Mouse (Mus musculus) right cerebral cortex, postnatal 10 days (tissue): ENCODE results near the gene Cobll1.
"Not testable (repeated sequence)": the region's sequence is repeated elsewhere in the genome, so short reads cannot be mapped to it uniquely, and the experiment has no call there.

ENCODE experiments used
- DNase-seq, 2 experiments: peaks; one replicate each; pipeline ENCODE4 v3.0.0; 2021; ENCODE audit warnings: low spot score in 2 of 2

The Cobll1 gene

DNA sequence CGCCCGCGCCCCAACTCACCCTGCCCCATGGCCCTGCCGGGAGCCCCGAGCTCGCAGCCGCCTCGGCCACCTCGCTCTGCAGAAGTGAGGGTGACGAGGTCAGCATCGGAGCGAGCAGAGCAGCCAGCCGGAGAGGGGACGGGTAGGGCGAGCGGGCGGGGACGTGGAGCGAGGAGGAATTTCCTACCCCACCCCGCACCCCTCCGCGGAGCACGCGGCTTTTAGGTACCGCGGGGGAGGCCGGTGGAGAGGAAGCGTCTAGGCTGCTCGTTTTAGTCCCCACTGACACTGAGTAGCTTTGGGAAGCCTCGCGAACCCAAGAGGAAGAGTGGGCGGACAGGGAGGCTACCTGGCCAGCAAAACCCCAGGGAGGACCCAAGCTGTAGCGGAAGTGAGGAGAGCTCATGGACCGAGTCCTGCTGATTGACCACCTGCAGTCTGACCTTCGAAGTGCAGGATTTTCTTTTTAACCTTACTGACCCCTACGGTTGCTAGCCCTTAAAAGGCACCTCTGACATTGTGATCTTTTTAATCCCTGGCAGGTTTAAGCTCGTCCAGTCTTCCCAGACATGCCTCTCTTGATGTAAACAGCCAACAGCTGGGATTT, at the start of gene Cobll1:
Cobll1 (minus strand) TSS at position 440 of the 607 bp plus-strand sequence.
- peak in 1 of 2 experiments; percentile 26 for DNase-seq

DNA sequence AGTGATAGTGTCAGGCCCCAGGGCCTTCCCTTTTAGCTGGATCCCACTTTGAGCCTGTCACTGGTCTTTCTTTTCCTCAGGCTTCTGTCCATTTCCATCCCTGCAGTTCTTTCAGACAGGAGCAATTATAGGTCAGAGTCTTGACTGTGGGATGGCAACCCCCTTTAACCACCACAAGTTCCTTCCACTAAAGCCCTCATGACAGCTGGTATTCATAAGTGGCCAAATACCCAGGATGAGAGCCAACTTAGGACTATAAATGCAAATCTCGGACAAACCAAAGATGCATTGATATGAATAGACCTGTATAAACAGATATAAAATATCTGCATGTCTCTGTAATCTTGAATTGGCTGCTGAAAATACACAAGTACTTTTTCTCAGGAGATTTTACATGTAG, 49.5 kb upstream of the Cobll1 start:
- DNase-seq: no peak

DNA sequence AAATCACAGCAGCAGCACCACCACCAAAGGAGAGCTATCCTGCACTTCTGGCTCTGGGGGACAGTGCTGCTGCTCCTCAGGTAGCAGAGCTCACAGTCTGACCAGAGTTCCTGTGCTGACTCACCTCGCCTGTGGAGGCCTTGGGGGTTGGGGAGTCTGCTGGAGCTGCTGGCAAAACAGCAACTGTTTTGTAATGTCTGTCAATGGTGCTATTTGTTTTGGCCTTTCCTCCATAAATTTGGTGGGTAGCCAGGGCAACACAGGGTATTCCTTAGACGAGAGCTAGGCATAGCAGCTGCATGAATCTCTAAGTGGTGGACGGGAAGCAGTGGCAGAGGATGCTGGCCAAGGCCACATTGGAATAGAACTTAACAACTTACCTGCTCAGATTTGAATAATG, 46.2 kb upstream of the Cobll1 start:
- peak; percentile 40 to 48 for DNase-seq

DNA sequence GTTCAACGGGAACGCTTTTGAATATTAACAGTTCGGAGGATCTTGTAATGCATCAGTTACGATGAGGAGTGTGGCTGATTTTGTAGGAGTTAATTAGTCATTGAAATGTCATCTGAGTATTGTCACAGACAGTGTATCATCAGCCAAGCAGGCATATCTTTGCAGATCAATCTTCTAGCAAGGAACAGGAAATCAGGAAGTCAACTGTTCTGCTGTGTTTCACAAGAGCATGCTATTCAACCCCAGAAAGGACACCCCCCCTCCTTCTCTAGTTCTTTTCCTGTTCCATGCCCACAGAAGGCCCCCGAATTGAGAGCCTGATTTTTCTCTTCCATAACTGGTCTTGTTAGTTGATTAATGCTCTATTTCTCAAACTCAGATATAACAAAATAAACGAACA, 43.8 kb upstream of the Cobll1 start:
- no peak for DNase-seq

DNA sequence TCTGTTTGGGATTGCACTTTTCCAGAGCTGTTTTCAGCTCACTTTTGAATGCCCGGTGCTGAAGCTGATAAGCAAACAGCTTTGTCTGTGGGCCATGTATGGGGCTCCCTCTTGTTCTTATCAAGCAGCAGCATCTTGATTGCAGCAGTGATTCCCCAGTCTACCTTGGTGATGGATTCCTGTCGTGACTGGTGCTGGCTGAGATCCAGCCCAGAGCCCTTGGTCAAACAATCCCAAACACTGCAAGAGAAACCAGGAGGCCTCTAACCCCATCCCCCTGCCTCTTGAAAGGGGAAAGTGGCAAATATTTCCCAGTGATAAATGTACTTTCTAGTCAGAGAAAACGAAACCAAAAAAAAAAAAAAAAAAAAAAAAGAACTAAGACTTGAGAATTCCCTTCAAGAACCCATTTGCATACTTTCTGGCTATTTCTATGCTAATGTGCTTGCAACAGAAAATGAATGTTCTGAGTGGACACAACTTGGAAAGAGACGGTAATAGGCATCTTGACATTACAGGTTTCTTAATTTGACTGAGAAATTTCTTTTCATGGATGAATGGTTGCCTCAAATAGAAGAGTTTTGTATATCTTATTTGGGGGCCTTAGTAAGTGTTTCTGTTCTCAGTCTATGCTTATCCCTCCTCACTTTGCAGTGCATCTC, 40.0 kb upstream of the Cobll1 start:
- DNase-seq: no peak

DNA sequence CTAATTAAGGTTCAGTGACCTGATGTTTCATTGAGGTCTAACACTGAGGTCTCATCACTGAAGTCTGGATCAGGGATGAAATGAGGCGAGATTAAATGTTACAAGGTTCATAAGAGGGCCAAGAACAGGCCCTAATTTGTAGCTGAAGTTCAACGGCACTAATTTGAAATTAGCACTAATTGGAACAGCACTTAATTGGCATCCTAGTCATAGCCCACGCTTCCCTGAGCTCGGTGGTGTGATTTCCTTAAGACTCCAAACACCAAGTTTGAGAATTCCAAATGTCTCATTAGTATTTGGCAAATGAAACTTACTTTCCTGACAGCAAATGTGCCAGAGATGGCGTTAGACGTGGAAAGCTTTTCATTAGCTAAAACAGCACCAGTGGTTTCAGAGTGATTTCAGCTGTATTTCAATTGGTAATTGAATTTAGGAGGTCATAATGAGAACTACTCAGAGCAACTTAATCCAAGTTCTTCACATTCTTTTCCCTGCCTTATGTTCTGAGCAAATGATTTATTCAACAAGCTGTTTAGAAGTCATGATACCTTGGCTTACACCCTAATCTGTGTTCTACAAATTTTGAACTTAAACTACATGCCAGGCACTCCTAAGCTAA, 36.3 kb upstream of the Cobll1 start:
- DNase-seq: peak; percentile 23 to 35

DNA sequence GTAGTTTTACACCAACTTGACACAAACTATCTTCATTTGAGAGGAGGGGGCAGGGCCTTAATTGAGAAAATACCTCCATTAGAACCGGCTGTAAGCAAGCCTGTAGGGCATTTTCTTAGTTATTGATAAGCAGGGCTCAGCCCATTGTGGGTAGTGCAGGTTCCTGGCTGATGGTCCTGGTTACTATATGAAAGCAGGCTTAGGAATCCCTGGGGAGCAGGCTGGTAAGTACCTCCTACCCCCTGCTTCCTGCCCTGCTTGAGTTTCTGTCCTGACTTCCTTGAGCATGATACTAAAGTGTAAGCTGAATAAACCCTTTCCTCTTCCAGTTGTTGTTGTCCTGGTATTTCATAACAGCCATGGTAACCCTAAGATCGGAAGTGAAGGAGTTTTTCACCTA, 34.7 kb upstream of the Cobll1 start:
- DNase-seq: no peak

DNA sequence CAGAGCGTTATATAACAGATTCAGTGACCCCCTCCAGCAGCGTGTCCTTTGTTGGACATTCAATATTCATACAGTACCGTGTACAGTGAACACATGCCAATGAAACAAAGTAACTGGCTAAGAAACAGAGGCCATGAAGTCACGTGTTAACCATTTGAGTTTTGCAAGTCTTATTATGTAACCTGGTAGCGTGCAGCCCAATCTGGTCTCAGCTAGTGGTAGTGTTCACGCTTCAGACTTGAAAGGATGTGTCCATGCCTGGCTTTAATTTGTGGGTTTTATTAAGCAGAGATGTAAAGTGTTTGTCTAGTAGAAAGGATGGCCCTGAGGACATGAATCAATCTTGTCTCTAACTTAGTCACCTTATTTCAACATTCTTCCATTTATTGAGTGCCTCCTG, 29.5 kb upstream of the Cobll1 start:
- DNase-seq: no peak

DNA sequence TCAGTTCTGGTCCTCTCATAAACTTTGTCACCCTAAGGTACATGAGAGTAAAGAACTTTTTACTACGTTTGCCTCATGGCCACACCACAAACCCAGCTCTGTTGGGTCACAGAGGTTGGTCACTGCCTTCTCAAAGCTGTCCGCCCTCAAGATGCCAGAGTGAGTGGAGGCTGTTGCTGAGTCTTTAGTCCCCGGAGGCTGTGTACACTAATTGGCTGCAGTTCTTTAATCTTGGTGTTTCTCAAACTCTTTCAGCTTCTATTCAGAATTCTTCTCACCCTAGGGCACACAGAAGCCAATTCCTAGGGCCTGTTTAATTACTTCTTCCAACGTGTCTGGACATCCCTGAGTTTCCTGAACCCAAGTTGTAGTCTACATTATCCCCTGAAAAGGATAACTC, 28.6 kb upstream of the Cobll1 start:
- no peak for DNase-seq

DNA sequence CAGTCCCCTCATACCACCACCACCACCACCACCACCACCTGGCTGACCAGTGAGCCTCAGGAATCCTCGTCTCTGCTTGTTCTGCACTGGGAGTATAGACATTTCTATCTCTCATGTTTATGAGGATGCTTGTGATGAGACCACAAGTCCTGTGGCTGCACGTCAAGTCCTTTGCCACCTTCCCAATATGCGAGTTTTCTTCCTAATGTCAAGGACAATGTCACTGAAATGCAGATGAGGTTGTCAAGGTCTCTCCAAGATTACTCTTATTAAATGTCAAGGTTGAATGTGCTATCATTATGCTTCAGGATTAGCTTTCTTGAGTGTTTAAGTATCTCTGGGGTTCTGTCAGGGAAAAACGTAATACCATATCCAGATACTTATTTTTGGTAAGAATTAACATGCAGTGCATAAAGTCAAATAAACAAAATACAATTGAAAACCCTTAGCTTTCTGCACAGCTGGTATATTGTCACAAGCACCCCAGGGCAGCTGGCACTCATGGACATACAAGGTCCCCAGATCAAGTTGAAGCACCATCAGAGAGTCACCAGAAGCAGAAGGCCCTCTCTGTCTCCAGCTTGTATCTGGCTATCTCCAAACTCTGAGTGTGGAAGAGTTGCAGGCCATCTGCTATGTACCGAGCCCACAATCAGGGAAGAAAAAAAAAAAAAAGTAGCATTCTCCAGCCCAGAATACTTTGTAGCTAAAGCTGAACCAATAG, 27.5 kb upstream of the Cobll1 start:
- no peak for DNase-seq

DNA sequence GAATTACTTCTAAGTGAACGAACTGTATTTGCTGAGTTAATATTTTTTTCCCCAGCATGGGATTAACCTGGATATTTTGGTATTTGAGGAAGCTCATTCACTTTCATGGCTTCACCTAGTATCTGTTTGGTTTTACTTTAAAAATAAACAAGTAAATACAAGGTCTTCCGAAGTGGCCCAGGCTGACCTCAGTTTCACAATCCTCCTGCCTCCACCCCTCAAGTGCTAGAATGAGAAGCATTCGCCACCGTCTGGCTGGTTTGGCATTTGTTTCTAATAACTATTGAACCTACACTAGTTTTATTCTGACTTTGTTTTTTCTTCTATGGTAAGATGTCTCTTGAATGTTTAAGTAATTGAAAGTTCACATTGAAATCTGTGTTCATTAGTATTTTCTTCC, 23.0 kb upstream of the Cobll1 start:
- no peak for DNase-seq

DNA sequence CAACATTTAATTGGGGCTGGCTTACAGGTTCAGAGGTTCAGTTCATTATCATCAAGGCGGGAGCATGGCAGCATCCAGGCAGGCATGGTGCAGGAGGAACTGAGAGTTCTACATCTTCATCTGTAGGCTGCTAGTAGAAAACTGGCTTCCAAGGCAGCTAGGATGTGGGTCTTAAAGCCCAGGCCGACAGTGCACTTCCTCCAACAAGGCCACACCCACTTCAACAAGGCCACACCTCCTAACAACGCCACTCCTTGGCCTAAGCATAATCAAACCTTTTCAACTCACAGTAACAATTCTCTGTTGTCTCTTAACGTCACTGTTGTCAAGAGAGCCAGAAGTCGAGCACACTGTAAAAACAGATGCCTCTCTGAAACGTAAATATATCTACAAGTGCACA, 21.6 kb upstream of the Cobll1 start:
- DNase-seq: not testable (repeated sequence)

DNA sequence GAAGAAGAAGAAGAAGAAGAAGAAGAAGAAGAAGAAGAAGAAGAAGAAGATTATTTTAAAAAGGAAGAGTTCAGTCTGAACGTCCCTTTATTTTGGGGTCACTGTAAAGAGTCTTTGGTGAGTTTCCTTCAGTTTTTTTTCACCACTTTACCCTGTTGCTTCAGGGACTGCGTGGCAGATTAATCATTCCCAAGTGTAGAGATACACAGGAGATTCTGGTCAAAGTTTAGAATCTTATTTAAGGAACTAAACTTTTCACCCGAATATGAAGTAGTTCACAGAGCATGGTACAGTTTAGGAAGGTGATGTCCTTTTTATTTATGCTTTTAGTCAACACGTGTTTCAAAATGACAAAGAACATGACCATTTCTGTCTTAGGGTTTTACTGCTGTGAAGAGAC, 21.2 kb upstream of the Cobll1 start:
- no peak for DNase-seq

DNA sequence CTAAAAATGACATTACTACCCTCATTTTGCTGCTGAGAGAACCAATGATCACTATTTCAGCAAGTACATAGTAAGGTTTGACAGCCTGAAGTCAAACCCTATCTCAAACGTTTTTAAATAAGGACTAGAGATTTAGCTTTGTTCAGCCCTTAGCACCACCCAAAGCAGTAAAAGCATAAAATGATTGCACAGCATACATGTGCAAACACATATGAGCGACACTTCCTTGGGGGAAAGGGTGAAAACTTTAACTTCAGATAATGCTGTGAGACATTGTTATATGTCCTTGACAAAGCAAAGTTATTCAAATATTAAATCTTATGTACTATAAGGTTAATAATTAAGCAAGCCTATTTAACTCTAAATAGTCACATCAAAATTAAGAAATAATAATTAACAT, 18.2 kb upstream of the Cobll1 start:
- DNase-seq: no peak

DNA sequence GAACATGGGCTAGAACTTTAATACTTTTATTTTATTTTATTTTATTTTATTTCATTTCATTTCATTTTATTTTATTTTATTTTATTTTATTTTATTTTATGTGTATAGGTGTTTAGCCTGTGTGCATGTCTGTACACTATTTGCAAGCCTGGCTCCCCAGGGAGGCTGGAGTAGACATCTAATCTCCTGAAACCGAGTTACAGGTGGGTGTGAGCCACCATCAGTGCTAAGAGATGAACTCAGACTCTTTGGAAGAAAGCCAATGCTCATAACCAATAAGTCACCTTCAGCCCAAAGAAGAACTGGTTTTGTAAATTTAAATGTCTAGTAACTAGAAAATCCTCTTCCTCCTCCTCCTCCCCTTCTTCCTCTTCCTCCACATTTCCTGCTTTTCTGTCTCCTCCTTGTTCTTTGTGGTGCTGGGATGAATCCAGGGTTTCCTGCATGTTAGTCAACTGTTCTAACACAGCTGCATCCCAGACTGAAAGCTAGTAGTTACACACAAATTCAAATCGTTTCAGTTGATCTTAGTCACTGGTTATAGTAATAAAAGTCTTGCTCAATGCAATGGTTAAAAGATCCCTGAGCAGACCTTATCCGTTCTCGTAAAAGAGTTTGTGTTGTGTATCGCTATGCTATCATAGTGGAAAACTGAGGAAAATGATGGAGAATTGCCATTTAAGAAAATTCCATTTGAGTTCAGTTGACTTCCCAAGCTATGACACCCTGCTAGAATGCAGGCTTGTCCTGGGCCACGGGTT, 17.5 kb upstream of the Cobll1 start:
- DNase-seq: no peak

DNA sequence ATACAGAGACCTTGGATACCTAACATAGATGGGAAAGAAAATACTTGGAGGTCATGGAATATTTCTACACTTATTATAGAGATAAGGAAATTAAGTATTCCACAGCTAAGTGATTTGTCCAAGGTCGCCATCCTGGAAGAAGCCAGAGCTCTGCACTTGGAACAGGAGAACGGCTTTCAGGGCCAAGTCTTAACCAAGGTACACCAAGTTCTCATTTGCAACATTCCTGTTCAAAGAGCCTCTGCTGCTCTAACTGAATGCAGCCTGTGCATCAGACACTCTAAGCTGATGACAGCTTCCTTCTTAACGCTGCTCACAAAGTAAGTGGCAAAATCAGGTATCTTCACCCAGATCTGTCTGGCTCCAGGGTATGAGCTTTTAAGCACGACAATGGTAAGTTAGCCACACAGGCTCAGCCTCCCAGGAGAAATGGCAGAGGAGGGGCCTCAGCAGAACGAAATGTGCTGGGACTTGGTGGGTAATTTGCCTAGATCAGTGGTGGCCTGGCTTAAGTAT, 11.4 kb upstream of the Cobll1 start:
- DNase-seq: no peak

DNA sequence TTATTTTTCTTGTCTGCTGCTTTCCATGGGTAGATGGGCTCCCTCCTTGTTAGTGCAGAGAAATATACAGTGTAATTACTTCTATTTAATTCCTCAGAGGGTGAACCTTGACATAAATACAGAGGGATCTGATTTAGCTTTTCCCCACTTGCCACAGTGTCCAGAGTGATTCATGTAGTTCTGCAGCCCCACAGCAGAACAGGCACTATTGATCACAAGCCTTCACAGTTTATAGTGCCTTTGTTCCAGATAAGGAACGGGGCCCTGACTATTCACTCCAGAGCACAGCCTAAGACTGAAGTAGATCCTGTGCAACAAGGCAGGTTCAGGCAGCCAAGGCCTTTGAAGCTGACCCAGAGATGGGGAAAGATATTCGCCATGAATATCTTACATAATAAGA, 10.4 kb upstream of the Cobll1 start:
- no peak for DNase-seq

DNA sequence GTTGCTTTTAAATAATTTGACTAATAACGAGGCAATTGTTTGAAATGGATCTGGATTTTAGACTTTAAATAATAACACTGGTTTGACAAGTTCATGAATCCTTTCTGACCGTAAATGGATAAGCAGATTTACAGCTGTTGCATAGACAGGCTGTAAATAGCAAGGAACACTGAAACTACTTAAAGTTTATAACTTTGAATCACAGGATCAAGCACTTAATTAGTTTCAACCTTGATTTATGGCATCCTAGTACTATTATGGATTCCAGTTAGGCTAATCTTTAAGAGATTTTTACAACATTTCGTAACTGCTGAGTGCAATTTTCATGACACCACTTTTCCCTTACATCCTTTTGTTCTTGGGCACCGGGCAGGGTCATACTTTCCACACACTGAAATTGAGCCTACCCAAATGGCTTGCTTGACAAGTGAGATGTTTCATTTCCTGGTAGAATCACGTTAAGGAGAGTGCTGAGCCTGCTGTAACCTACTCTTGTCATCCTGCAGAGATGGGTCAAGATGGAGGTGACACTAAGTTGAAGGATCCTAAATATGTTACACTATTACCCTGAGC, 1.1 kb upstream of the Cobll1 start:
- no peak for DNase-seq

DNA sequence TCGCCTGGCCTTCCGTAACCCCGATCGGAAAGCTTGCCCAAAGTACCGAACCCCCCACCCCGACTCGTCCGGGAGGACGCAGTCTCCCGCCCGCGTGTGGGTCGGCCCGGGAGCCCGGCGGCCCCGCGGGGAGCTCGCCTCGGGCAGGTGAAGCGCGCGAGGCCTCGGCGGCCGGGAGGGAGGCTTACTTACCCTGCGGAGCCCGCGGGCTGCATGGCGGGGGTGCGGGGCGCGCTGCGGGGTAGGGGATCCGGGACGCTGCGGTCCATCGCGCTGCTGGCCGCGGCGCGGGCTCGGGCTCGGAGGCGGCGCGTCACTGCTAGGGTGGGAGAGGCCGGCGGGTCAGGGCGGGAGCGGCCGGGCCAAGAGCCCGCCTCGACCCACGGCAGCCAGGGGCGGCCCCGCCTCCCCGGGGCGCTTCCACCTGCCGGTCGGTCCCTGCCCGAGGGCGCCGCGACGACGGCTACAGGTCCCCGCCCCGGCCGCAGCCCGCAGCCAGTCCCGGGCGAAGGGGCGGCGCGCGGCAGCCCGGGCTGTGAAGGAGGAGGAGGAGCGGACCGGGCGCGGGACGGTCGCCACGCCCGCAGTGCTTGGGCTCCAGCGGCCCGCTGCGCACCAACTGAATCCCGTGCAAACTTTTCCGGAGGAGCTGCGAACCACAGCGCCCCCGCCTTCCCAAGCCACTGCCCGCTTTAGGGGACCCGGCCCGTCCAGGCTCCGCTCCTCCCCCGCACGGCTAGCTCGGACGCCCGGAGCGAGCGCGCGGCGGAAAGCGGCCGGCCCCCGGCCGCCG, 836 bp downstream of the Cobll1 start:
- DNase-seq: peak; percentile 54 to 65

DNA sequence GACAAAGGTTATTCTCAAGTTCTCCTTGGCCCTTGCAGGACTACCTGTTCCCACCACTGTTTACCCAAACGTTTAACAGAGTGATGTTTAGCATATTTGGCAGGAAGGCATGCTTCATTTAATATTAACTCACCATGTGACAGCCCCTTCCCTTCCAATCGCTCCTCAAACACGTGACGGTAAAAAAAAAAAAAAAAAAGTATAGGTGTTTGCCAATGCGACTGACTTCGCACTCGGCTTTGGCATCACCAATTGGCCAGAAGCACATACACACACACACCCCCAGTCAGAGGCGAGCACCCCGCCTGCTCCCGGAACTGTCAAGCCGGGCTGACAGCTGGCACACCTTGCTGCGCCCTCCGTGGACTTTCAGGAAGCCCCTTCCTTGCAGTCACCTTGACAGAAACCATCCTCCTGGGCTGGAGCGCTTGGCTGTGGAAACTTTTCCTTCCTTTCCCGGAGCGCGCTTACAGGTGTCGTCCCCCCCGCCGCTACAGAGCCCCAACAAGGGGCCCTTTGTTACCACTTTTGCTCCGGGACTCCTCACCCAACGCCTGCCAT, 1.5 kb downstream of the Cobll1 start:
- peak; percentile 22 to 29 for DNase-seq
